Mouse (Mus musculus): ENCODE results near the gene Xirp1. TPM values are rescaled to one million over a fixed set of nuclear protein-coding genes. Genes with fewer than 3 reads are reported as not detected.
A peak's percentile ranks its signal among the peaks of the same experiment; 100 is the strongest.

Gene Xirp1
- 0.04 and 0.09 TPM in 2 replicates for polyA plus RNA-seq (2015; fragmentation: Nextera tagmentation; extraction: Ambion mirVana)

DNA sequence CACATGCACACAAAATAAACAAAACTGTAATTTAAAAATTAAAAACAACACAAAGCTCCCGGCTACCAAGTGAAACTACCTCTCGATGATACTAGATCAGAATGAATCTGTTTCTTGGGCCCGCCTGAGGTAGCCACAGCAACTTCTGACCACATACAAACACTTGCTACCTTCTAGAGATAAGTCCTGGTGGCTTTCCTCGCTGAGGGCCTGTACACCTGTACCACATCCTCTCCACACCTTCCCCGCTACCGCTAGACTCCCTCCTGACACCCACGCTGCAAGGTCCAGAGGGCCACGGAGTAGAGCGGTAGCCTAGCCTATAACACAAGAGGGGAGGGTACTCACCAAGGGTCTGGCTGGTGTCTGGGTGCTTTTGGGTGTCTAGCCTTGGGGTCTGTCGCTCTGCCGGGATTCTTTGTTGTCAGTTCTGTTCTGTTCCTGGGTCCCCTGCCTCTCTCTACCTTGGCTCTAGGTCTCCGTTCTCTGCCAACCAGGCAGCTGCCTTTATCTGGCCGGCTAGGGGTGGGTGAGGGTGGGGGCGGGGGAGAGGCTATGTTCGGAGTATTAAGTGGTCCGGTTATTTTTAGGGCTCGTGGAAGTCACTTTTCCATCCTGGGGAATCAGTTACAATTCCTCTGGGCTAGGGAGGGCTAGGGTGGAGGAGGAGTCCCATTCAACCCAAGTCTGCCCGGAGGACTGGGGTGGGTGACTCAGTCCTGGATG is at the start of gene Xirp1:
TSS of gene Xirp1 (minus strand) at position 513 of the 726 bp plus-strand sequence.
- Histone ChIP-seq H3K36me3 (no peaks in the 10 kb centered on the region), H3K27me3 (0 out of 2 replicates have a peak, but pooled peaks cover 7% of the 10 kb centered on the region), H3K4me1 (replicated peaks) (peaks cover 10% of the 10 kb centered on the region), H3K4me2 (no peak within 1 kb of the TSS), H3K4me3 (no peak within 1 kb of the TSS), H3K9me3 (no peaks in the 10 kb centered on the region), H3K9ac (no peak within 1 kb of the TSS), H3K27ac (no peak within 1 kb of the TSS)
- ATAC-seq (ENCODE audit: low FRiP score): no peak
- WGBS: 88% methylated on average over 18 of the region's 18 CpGs

DNA sequence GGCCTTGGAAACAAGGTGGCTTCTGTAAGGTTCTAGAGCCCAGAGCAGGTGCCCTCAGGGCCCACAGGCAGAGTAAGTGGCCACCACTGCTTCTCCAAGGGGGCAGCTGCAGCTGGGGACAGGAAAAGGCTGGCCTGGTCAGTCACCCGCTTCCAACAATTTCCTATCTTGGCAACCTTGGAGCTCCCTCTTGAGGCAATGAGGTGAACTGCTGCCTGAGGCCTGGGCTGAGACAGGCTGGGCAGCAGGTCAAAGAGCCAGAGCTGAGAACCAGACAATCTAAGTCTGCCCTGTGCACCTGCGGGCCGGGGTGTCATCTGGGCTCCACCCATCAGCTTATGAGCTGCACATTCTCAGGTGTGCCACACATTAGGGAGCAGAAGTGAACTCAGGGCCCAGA is 49.8 kb upstream of the Xirp1 start:
- WGBS: 34% methylated on average over 3 of the region's 3 CpGs
- no peaks in the 10 kb centered on the region; the same call in 1 of the 2 replicates for H3K27me3 ChIP-seq

DNA sequence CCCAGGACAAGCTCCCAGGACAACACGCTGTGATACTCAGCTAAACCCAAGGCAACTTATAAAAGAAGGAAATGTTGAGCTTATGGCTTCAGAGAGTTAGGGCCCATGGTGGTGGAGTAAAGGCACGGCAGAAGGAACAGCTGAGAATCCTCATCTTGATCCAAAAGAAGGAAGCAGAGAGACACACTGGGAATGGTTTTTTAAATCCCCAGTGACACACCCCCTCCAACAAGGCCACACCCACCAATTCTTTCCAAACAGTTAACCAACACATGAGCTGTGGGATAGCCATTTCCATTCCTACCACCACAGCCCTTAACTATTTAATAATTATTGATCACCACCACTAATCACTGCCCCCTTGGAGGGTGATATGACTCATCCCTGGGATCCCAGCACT is 47.9 kb upstream of the Xirp1 start:
- Histone ChIP-seq H3K36me3 (no peaks in the 10 kb centered on the region), H3K4me1 (replicated peaks) (no peaks in the 10 kb centered on the region), H3K9ac (no peak overlapping the region), H3K4me2 (no peak overlapping the region), H3K27ac (no peak overlapping the region), H3K4me3 (no peak overlapping the region), H3K9me3 (no peaks in the 10 kb centered on the region), H3K27me3 (no peaks in the 10 kb centered on the region; the same call in 1 of the 2 replicates)
- no peak for ATAC-seq (ENCODE audit: low FRiP score)
- WGBS: 88% methylated on average over 2 of the region's 2 CpGs

More for the DNA sequence above, 49.8 kb upstream of the Xirp1 start:
- no peaks in the 10 kb centered on the region for H3K4me1 ChIP-seq (replicated peaks)
- no peak overlapping the region for H3K4me3 ChIP-seq
- H3K27ac ChIP-seq: no peak overlapping the region
- no peak overlapping the region for H3K9ac ChIP-seq
- no peaks in the 10 kb centered on the region for H3K36me3 ChIP-seq
- no peak for ATAC-seq (ENCODE audit: low FRiP score)
- no peak overlapping the region for H3K4me2 ChIP-seq
- H3K9me3 ChIP-seq: no peaks in the 10 kb centered on the region

DNA sequence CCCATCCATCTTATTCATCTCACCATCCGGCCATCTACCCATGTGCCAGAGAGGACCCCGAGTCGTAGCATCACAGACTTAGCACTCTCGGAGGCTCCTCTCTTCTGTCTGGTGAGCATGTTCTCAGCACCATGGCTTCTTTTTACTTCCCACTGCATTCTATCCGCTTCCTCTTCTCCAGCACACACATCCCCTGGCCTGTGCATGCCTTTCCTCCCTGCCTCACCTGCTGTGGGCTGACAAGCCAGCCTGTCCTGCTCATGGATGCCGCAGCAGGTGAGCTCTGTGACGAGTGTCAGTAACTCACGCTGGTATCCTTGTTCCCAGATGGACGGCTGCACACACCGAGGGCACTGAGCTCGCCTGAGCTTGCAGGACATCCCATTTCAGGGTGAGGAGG is 46.4 kb upstream of the Xirp1 start, which contains the start of gene Cx3cr1:
TSS of gene Cx3cr1 (minus strand) at position 101 of the 400 bp plus-strand sequence.
- no peak within 1 kb of the TSS for H3K27ac ChIP-seq
- ATAC-seq (ENCODE audit: low FRiP score): no peak
- 86% methylated on average over 11 of the region's 11 CpGs for WGBS
- no peaks in the 10 kb centered on the region for H3K4me1 ChIP-seq (replicated peaks)
- no peak within 1 kb of the TSS for H3K4me3 ChIP-seq
- H3K9me3 ChIP-seq: no peaks in the 10 kb centered on the region
- no peaks in the 10 kb centered on the region for H3K36me3 ChIP-seq
- H3K4me2 ChIP-seq: no peak within 1 kb of the TSS
- no peak within 1 kb of the TSS for H3K9ac ChIP-seq
- no peaks in the 10 kb centered on the region; the same call in 1 of the 2 replicates for H3K27me3 ChIP-seq

DNA sequence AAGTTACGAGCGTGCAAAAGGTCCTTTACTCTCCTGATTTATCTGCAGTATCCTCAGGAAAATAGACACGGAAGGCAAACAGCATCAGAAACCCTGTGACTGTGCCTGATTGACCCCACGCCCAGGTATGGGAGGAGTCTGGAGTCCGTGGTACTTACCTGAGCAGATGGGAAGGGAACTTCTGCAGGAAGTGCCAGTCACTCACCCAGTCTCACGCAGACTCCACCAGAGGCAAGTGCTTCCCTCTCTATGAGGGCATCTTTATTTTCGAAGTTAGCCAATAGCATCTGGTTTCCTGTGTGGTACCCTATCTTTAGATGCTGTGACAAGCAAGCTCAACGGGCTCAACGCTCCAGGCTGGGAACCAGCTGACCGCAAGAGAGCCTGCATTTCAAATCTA is 44.6 kb upstream of the Xirp1 start:
- Histone ChIP-seq H3K4me2 (no peak overlapping the region), H3K27me3 (no peaks in the 10 kb centered on the region; the same call in 1 of the 2 replicates), H3K4me1 (replicated peaks) (no peaks in the 10 kb centered on the region), H3K27ac (no peak overlapping the region), H3K36me3 (no peaks in the 10 kb centered on the region), H3K9me3 (no peaks in the 10 kb centered on the region), H3K4me3 (no peak overlapping the region), H3K9ac (no peak overlapping the region)
- ATAC-seq (ENCODE audit: low FRiP score): no peak
- 70% methylated on average over 10 of the region's 10 CpGs for WGBS

DNA sequence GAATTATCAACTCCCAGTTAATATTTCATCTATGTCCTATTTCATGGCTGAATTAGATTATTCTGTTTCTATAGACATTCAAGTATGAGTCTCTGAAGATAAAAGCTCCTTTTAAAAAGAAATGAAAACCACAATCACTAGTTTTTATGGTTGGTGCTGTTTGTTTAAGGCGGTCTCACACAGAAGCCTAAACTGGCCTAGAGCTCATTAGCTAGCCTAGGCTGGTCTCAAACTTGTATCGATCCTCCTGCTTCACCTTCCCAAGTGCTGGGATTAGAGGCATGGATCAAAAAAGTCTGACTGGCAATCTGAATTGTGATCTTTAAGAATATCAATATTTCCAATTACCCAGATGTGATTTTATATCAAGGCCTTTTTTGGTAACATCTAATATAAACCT is 44.2 kb upstream of the Xirp1 start:
- WGBS: 90% methylated on average over 2 of the region's 2 CpGs
- H3K4me3 ChIP-seq: no peak overlapping the region
- no peak for ATAC-seq (ENCODE audit: low FRiP score)
- H3K4me2 ChIP-seq: no peak overlapping the region
- H3K27ac ChIP-seq: no peak overlapping the region
- H3K27me3 ChIP-seq: no peaks in the 10 kb centered on the region; the same call in 1 of the 2 replicates
- H3K4me1 ChIP-seq (replicated peaks): no peaks in the 10 kb centered on the region
- H3K9me3 ChIP-seq: no peaks in the 10 kb centered on the region
- no peaks in the 10 kb centered on the region for H3K36me3 ChIP-seq
- no peak overlapping the region for H3K9ac ChIP-seq

DNA sequence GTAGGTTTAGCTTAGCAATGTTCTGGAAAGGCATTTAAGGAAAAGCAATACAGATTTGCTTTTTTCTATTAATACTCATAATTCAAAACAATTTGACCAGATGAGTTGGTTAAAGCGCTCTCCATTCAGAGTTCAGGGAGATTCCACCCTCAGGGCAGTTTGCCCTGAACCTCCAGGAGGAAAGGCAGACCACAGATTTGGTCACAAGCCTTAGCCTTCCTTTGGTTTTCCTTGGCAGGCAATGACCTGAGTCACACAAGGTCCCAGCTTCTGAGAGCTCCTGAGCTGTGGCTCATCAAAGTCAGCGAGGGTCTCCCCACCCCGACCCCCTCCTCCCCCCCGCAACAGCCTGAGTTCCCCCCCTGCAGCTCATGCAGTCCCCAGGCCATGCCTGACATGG is 40.9 kb upstream of the Xirp1 start:
- Histone ChIP-seq H3K27me3 (no peaks in the 10 kb centered on the region), H3K9me3 (no peaks in the 10 kb centered on the region), H3K4me2 (no peak overlapping the region), H3K4me1 (replicated peaks) (no peaks in the 10 kb centered on the region), H3K27ac (no peak overlapping the region), H3K4me3 (no peak overlapping the region), H3K9ac (no peak overlapping the region), H3K36me3 (no peaks in the 10 kb centered on the region)
- no peak for ATAC-seq (ENCODE audit: low FRiP score)
- WGBS: 83% methylated on average over 4 of the region's 4 CpGs

DNA sequence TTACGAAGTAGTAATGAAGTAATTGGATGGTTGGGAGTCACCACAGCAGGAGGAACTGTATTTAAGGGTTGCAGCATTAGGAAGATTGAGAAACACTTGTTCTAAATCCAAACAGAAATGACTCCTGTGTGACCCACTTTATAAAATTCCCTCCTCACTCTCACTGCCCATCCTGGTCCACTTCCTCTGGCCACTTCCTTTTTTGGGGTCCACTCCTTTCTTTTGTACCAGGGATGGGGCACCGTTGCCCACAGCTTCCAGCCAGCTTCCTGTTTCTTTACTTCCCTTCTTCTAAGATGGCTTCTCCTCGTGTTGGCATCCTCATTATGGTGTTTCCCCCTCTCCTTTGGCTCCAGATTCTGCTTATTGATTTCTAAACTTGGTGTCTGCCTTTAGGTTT is 35.3 kb upstream of the Xirp1 start:
- H3K4me2 ChIP-seq: no peak overlapping the region
- no peak for ATAC-seq (ENCODE audit: low FRiP score)
- no peak overlapping the region for H3K9ac ChIP-seq
- no peak overlapping the region for H3K27ac ChIP-seq
- peaks cover 6% of the 10 kb centered on the region for H3K4me1 ChIP-seq (replicated peaks)
- no peaks in the 10 kb centered on the region for H3K27me3 ChIP-seq
- no peak overlapping the region for H3K4me3 ChIP-seq
- 81% methylated on average over 3 of the region's 3 CpGs for WGBS
- H3K9me3 ChIP-seq: no peaks in the 10 kb centered on the region
- no peaks in the 10 kb centered on the region for H3K36me3 ChIP-seq

DNA sequence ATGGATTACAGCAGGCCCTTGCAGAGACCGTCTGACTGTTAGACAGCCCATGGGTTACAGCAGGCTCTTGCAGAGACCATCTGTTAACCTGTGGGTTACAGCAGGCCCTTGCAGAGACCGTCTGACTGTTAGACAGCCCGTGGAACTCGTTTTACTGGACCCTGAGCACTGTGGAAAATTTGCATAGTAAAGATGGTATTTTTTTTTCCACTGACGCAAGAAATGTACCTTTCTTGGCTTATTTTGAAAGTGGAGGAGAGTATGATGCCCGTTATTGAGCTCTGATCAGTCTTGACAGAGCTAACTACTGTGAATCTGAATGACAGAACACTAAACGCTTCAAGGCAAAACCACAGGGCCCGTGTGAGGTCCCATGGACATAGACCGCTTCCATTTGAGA is 32.8 kb upstream of the Xirp1 start:
- Histone ChIP-seq H3K36me3 (no peaks in the 10 kb centered on the region), H3K9me3 (no peaks in the 10 kb centered on the region), H3K4me1 (replicated peaks) (peaks cover 6% of the 10 kb centered on the region), H3K4me2 (no peak overlapping the region), H3K9ac (no peak overlapping the region), H3K4me3 (no peak overlapping the region), H3K27ac (no peak overlapping the region), H3K27me3 (no peaks in the 10 kb centered on the region)
- no peak for ATAC-seq (ENCODE audit: low FRiP score)
- WGBS: 84% methylated on average over 9 of the region's 9 CpGs

DNA sequence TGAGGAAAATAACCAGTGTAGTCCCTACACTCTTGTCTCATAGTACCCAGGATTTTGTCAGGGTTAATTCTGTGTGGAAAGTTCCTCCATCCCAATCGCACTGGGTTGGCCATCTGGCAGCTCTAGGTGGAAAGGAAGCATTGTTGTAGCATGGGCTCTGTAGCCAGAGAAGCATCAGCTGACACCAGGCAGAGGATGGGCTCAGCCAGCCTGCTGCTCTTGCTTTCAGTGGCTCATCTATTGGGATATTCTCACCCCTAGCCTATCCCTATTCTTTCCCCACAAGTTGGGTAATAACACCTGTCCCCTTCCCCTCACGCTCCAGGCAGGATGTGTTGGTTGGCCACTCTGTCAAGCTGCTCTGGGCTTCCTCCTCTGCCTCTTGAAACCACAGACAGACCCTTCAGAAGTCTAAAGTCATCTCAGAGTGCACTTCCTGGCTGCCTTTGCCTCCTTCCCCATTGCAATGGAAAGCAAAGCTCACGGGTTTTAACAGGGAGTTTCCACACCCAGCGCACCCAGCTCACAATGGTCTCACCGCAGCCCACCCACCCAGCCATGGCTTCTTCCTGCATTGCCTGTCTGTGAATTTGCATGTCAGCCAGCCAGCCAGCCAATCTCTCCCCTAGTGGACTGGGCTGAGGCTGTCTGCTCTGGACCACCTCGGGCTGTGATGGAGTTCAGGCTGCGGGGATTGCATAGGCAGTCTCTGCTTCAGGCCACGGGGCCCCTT is 31.3 kb upstream of the Xirp1 start:
- WGBS: 45% methylated on average over 8 of the region's 8 CpGs
- H3K27me3 ChIP-seq: no peaks in the 10 kb centered on the region
- H3K27ac ChIP-seq: 0 out of 2 replicates have a peak overlapping the region, but pooled peaks have one; percentile 30
- H3K4me2 ChIP-seq: no peak overlapping the region
- ATAC-seq (ENCODE audit: low FRiP score): no peak
- H3K4me3 ChIP-seq: no peak overlapping the region
- H3K4me1 ChIP-seq (replicated peaks): peaks cover 6% of the 10 kb centered on the region
- H3K9ac ChIP-seq: 0 out of 2 replicates have a peak overlapping the region, but pooled peaks have one; percentile 8
- no peaks in the 10 kb centered on the region for H3K36me3 ChIP-seq
- no peaks in the 10 kb centered on the region for H3K9me3 ChIP-seq

DNA sequence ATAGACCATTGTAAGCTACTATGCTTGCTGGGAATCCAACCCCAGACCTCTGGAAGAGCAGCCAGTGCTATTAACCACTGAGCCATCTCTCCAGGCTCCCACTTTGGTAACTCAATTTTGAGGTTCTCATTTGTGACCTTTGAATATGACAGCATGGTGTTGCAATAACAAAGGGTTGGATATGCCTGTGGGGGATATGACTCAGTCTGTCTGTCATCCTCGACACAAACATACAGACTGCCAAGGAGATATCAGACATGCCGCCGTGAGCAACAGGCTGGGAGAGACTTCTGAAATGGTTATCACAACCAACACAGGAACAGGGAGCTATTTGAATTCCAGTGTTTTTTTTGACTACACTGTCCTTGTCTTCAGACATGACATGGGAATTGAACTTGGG is 26.0 kb upstream of the Xirp1 start:
- Histone ChIP-seq H3K36me3 (no peaks in the 10 kb centered on the region), H3K9ac (no peak overlapping the region), H3K27ac (no peak overlapping the region), H3K4me3 (no peak overlapping the region), H3K4me2 (no peak overlapping the region), H3K9me3 (no peaks in the 10 kb centered on the region), H3K27me3 (no peaks in the 10 kb centered on the region), H3K4me1 (replicated peaks) (no peaks in the 10 kb centered on the region)
- WGBS: 88% methylated on average over 3 of the region's 3 CpGs
- no peak for ATAC-seq (ENCODE audit: low FRiP score)

DNA sequence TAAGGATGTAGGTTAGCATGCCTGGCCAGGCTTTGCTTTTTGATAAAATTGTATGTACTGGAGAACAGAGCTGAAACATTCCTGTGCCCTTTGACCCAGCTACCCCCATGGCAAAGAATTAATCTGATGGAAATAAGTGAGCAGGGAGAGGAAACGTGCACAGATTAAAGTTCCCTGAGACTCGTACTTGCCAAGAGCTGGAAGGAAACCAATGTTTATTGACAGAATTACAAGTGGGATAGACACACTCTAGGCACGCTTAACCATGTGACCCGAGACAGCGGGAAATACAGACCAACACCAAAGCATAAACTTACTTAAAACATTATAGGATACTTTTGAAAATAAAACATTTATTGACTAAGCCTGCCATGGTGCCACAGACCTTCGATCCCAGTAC is 25.1 kb upstream of the Xirp1 start:
- no peaks in the 10 kb centered on the region for H3K9me3 ChIP-seq
- no peaks in the 10 kb centered on the region for H3K36me3 ChIP-seq
- H3K27ac ChIP-seq: no peak overlapping the region
- no peaks in the 10 kb centered on the region for H3K27me3 ChIP-seq
- ATAC-seq (ENCODE audit: low FRiP score): no peak
- H3K4me2 ChIP-seq: no peak overlapping the region
- no peak overlapping the region for H3K9ac ChIP-seq
- 82% methylated on average over 6 of the region's 6 CpGs for WGBS
- H3K4me3 ChIP-seq: no peak overlapping the region
- no peaks in the 10 kb centered on the region for H3K4me1 ChIP-seq (replicated peaks)

Data from hindbrain, embryonic 13.5 days (tissue).